Mouse (Mus musculus): ENCODE measurements around the gene Mpnd.

DNA sequence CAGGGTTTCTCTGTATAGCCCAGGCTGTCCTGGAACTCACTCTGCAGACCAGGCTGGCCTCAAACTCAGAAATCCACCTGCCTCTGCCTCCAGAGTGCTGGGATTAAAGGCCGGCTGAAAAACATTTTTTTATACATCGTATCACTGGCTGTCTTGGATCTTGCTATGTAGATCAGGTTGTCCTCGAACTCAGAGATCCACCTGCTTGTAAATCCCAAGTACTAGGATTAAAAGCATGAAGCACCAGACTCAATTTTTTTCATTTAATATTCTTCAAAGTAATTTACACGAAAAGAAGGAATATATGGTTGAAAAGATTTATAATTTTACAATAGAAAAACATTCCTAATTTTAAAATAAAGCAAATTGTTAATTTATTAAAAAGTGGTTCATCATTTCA is 33.8 kb downstream of the Mpnd start:
- TF ChIP-seq POLR2A (IDR thresholded peaks at IDR 0.05; ENCODE audit: extremely low read depth, insufficient read depth, low read length) = no peak
- TF ChIP-seq CTCF (IDR thresholded peaks at IDR 0.05; ENCODE audit: extremely low read depth, insufficient read depth, low read length) = no peak
